Mouse (Mus musculus) stomach, embryonic 14.5 days (tissue): ENCODE measurements around the gene Nup93. TPM values are rescaled to one million over a fixed set of nuclear protein-coding genes. Genes with fewer than 3 reads are reported as not detected.
A peak's percentile ranks its signal among the peaks of the same experiment; 100 is the strongest.
"Not testable (repeated sequence)": the region's sequence is repeated elsewhere in the genome, so short reads cannot be mapped to it uniquely, and the experiment has no call there.

ENCODE experiments used
- ATAC-seq: fragments of 200-750 bp; cut with Nextera tagmentation; 2 replicates; pipeline ENCODE4 v1.8.0; 2017; ENCODE audit warnings: low read depth, moderate TSS enrichment; ENCODE audit not compliant: insufficient number of reproducible peaks, insufficient read depth, low FRiP score
- H3K27ac ChIP-seq: fragments of 300-500 bp; sonication (generic); 2 replicates; pipeline ENCODE4 v1.5.1; 2014; ENCODE audit warnings: mild to moderate bottlenecking, low read length, moderate library complexity, mixed read lengths
- H3K27me3 ChIP-seq: fragments of 300-500 bp; sonication (generic); 2 replicates; pipeline ENCODE4 v1.6.1; 2014; ENCODE audit warnings: low read length, control low read depth, mixed read lengths; ENCODE audit not compliant: control insufficient read depth, insufficient read depth
- H3K36me3 ChIP-seq: fragments of 300-500 bp; sonication (generic); 2 replicates; pipeline ENCODE4 v1.6.1; 2014; ENCODE audit warnings: mild to moderate bottlenecking, control low read depth, low read length, moderate library complexity, mixed read lengths; ENCODE audit not compliant: control insufficient read depth, insufficient read depth
- H3K4me1 ChIP-seq: fragments of 300-500 bp; sonication (generic); 2 replicates; pipeline ENCODE4 v1.6.1; 2014; ENCODE audit warnings: low read length, control low read depth, mixed read lengths; ENCODE audit not compliant: control insufficient read depth, insufficient read depth
- H3K4me2 ChIP-seq: fragments of 300-500 bp; sonication (generic); replicated peaks from 2 replicates; pipeline ENCODE4 v1.6.1; 2014; ENCODE audit warnings: low read depth, low read length, control low read depth
- H3K4me3 ChIP-seq: fragments of 300-500 bp; sonication (generic); 2 replicates; pipeline ENCODE4 v1.5.1; 2014; ENCODE audit warnings: low read depth, low read length, control low read depth
- H3K9ac ChIP-seq: fragments of 300-500 bp; sonication (generic); replicated peaks from 2 replicates; pipeline ENCODE4 v1.6.1; 2014; ENCODE audit warnings: low read depth, mild to moderate bottlenecking, control low read depth, low read length, moderate library complexity, mixed read lengths
- H3K9me3 ChIP-seq: fragments of 300-500 bp; sonication (generic); 2 replicates; pipeline ENCODE4 v1.6.1; 2016; ENCODE audit warnings: low read depth, low read length, control low read depth; ENCODE audit not compliant: control insufficient read depth
- WGBS: fragments of 180-500 bp; shearing (Covaris S2); extraction: QIAGEN DNeasy Blood & Tissue Kit; methylation state at CpG from one replicate; pipeline ENCODE4 v1.1.7; 2014; 5-methylcytosine and 5-hydroxymethylcytosine counted together
- polyA plus RNA-seq: library from polyadenylated mRNA; unstranded; fragments of >200 nt; fragmentation: Nextera tagmentation; extraction: Ambion mirVana; gene quantifications from 2 replicates; pipeline ENCODE4 v1.2.1, GENCODE M21; 2014

Gene Nup93
- 74.6 and 82.1 TPM in 2 replicates for polyA plus RNA-seq

- Histone ChIP-seq H3K36me3 (no peaks in the 10 kb centered on the region), H3K4me1 (peaks cover 6% of the 10 kb centered on the region; the same call in 1 of the 2 replicates), H3K9ac (peak within 1 kb of the TSS; percentile 79), H3K27ac (no peak within 1 kb of the TSS; the same call in 1 of the 2 replicates), H3K4me3 (peak within 1 kb of the TSS; percentile 87), H3K9me3 (no peaks in the 10 kb centered on the region), H3K27me3 (no peaks in the 10 kb centered on the region), H3K4me2 (peak within 1 kb of the TSS; percentile 63)
- ATAC-seq: peak; percentile 97
- WGBS: under 1% methylated on average over 68 of the region's 68 CpGs
Measured at GRCm38 (mm10) chr8:94214252-94215173, at the start of gene Nup93. Gene Nup93 (plus strand): TSS chr8:94214564.

- H3K4me2 ChIP-seq, H3K4me3 ChIP-seq, H3K27ac ChIP-seq, H3K27me3 ChIP-seq, H3K9me3 ChIP-seq, H3K36me3 ChIP-seq, H3K4me1 ChIP-seq, ATAC-seq, H3K9ac ChIP-seq: not testable (repeated sequence)
- 73% methylated on average over 8 of the region's 8 CpGs for WGBS
Measured at GRCm38 (mm10) chr8:94165772-94166171, 48.6 kb upstream of the Nup93 start.

GRCm38 (mm10) chr8:94167244-94167643 lies 47.1 kb upstream of the Nup93 start:
- Histone ChIP-seq H3K36me3 (no peaks in the 10 kb centered on the region), H3K4me3 (no peak overlapping the region), H3K9ac (no peak overlapping the region), H3K4me1 (peaks cover 3% of the 10 kb centered on the region; the same call in 1 of the 2 replicates), H3K4me2 (no peak overlapping the region), H3K9me3 (no peaks in the 10 kb centered on the region), H3K27ac (no peak overlapping the region), H3K27me3 (peaks cover 11% of the 10 kb centered on the region)
- 4% methylated on average over 6 of the region's 6 CpGs for WGBS
- no peak for ATAC-seq

GRCm38 (mm10) chr8:94169547-94169946 lies 44.8 kb upstream of the Nup93 start:
- H3K4me3 ChIP-seq: no peak overlapping the region
- no peak for ATAC-seq
- no peak overlapping the region for H3K4me2 ChIP-seq
- H3K9me3 ChIP-seq: no peaks in the 10 kb centered on the region
- H3K4me1 ChIP-seq: peaks cover 7% of the 10 kb centered on the region; the same call in 1 of the 2 replicates
- 74% methylated on average over 5 of the region's 5 CpGs for WGBS
- no peaks in the 10 kb centered on the region for H3K36me3 ChIP-seq
- H3K9ac ChIP-seq: no peak overlapping the region
- no peak overlapping the region for H3K27ac ChIP-seq
- H3K27me3 ChIP-seq: peaks cover 22% of the 10 kb centered on the region

GRCm38 (mm10) chr8:94171321-94171755 lies 43.0 kb upstream of the Nup93 start:
- ATAC-seq: no peak
- peak overlapping the region; percentile 35 for H3K4me3 ChIP-seq
- WGBS: 46% methylated on average over 10 of the region's 10 CpGs
- no peak overlapping the region for H3K9ac ChIP-seq
- H3K27ac ChIP-seq: no peak overlapping the region
- H3K4me2 ChIP-seq: peak overlapping the region; percentile 78
- H3K9me3 ChIP-seq: no peaks in the 10 kb centered on the region
- peaks cover 25% of the 10 kb centered on the region for H3K27me3 ChIP-seq
- H3K4me1 ChIP-seq: peaks cover 7% of the 10 kb centered on the region; the same call in 1 of the 2 replicates
- H3K36me3 ChIP-seq: no peaks in the 10 kb centered on the region

- Histone ChIP-seq H3K36me3 (no peaks in the 10 kb centered on the region), H3K4me2 (peak within 1 kb of the TSS; percentile 78), H3K4me3 (peak within 1 kb of the TSS; percentile 35), H3K27me3 (peaks cover 25% of the 10 kb centered on the region), H3K4me1 (peaks cover 7% of the 10 kb centered on the region; the same call in 1 of the 2 replicates), H3K27ac (peak within 1 kb of the TSS; percentile 71; the same call in 1 of the 2 replicates), H3K9me3 (no peaks in the 10 kb centered on the region), H3K9ac (peak within 1 kb of the TSS; percentile 30)
- peak; percentile 88 for ATAC-seq
- under 1% methylated on average over 56 of the region's 56 CpGs for WGBS
Measured at GRCm38 (mm10) chr8:94172075-94172808, 42.1 kb upstream of the Nup93 start, which contains the start of gene Mt2. Gene Mt2 (plus strand): TSS chr8:94172664.

- peaks cover 7% of the 10 kb centered on the region; the same call in 1 of the 2 replicates for H3K4me1 ChIP-seq
- WGBS: 2% methylated on average over 39 of the region's 39 CpGs
- no peaks in the 10 kb centered on the region for H3K9me3 ChIP-seq
- ATAC-seq: no peak
- peak overlapping the region; percentile 78 for H3K4me2 ChIP-seq
- peak overlapping the region; percentile 53; the same call in 1 of the 2 replicates for H3K27ac ChIP-seq
- peak overlapping the region; percentile 35 for H3K4me3 ChIP-seq
- peaks cover 27% of the 10 kb centered on the region for H3K27me3 ChIP-seq
- H3K36me3 ChIP-seq: no peaks in the 10 kb centered on the region
- H3K9ac ChIP-seq: peak overlapping the region; percentile 30; the same call in 1 of the 2 replicates
Measured at GRCm38 (mm10) chr8:94172809-94173732, 41.3 kb upstream of the Nup93 start.
